Mouse (Mus musculus) MEL (cell line): ENCODE measurements around the gene Chfr.

Experiments
- CTCF ChIP-seq, 3 experiments: IDR thresholded peaks in 2 of 3; conservative IDR thresholded peaks in 1 of 3; 2 replicates each; pipeline ENCODE4 v1.5.1; 2011 to 2012; ENCODE audit warnings: low read length in 3 of 3, low read depth in 2 of 3, mild to moderate bottlenecking in 2 of 3, improper control_type of control experiment in 1 of 3, inconsistent platforms in 1 of 3, mixed read lengths in 1 of 3, moderate library complexity in 1 of 3; ENCODE audit not compliant: control insufficient read depth in 1 of 3, insufficient read depth in 1 of 3, poor library complexity in 1 of 3, severe bottlenecking in 1 of 3
- E2F4 ChIP-seq: IDR thresholded peaks from 2 replicates; pipeline ENCODE4 v1.6.1; 2011; ENCODE audit warnings: low read depth, low read length, improper control_type of control experiment, borderline replicate concordance
- ELF1 ChIP-seq: IDR thresholded peaks from 2 replicates; pipeline ENCODE4 v1.6.1; 2014; ENCODE audit warnings: low read depth, mild to moderate bottlenecking, inconsistent platforms, low read length, improper control_type of control experiment, moderate library complexity
- EP300 ChIP-seq, 2 experiments: IDR thresholded peaks; 2 replicates each; pipeline ENCODE4 v1.6.1; 2011; ENCODE audit warnings: improper control_type of control experiment in 2 of 2, low read length in 2 of 2, low read depth in 1 of 2, mild to moderate bottlenecking in 1 of 2
- GABPA ChIP-seq: IDR thresholded peaks from 2 replicates; pipeline ENCODE4 v1.6.1; 2012; ENCODE audit warnings: low read depth, mild to moderate bottlenecking, inconsistent platforms, low read length, improper control_type of control experiment, moderate library complexity
- MEF2A ChIP-seq: IDR thresholded peaks from 2 replicates; pipeline ENCODE4 v1.6.1; 2014; ENCODE audit warnings: low read depth, mild to moderate bottlenecking, inconsistent platforms, low read length, improper control_type of control experiment; ENCODE audit not compliant: poor library complexity, insufficient replicate concordance, severe bottlenecking; ENCODE audit errors: extremely low read depth
- POLR2A ChIP-seq, 2 experiments: IDR thresholded peaks; 2 replicates each; pipeline ENCODE4 v1.6.1; 2011 to 2012; ENCODE audit warnings: low read length in 2 of 2, mild to moderate bottlenecking in 2 of 2, control low read depth in 1 of 2, improper control_type of control experiment in 1 of 2, low read depth in 1 of 2, moderate library complexity in 1 of 2; ENCODE audit not compliant: control insufficient read depth in 1 of 2, insufficient read depth in 1 of 2, poor library complexity in 1 of 2
- POLR2AphosphoS2 ChIP-seq: IDR thresholded peaks from 2 replicates; pipeline ENCODE4 v1.6.1; 2011; ENCODE audit warnings: low read length, improper control_type of control experiment
- RCOR1 ChIP-seq: IDR thresholded peaks from 2 replicates; pipeline ENCODE4 v1.6.1; 2012; ENCODE audit warnings: low read depth, mild to moderate bottlenecking, inconsistent platforms, low read length, improper control_type of control experiment
- TAL1 ChIP-seq: IDR thresholded peaks from 2 replicates; pipeline ENCODE4 v1.6.1; 2012; ENCODE audit warnings: mild to moderate bottlenecking, inconsistent platforms, low read length, moderate library complexity, mixed read lengths
- USF1 ChIP-seq: IDR thresholded peaks from 2 replicates; pipeline ENCODE4 v1.6.1; 2014; ENCODE audit warnings: low read depth, mild to moderate bottlenecking, inconsistent platforms, low read length, improper control_type of control experiment, moderate library complexity
- ZKSCAN1 ChIP-seq: IDR thresholded peaks from 2 replicates; pipeline ENCODE4 v1.6.1; 2012; ENCODE audit warnings: low read depth, mild to moderate bottlenecking, inconsistent platforms, low read length, improper control_type of control experiment, moderate library complexity
- ZMIZ1 ChIP-seq: IDR thresholded peaks from 2 replicates; pipeline ENCODE4 v1.6.1; 2012; ENCODE audit warnings: low read depth, mild to moderate bottlenecking, inconsistent platforms, low read length, improper control_type of control experiment, moderate library complexity

- TF ChIP-seq CTCF (IDR thresholded peaks at IDR 0.05 in 2 of 3, conservative IDR thresholded peaks at IDR 0.05 in 1 of 3; ENCODE audit: control insufficient read depth in 1 of 3, insufficient read depth in 1 of 3, low read depth in 2 of 3, low read length in 3 of 3, poor library complexity in 1 of 3, severe bottlenecking in 1 of 3) (no peak), MEF2A (no peak), RCOR1 (no peak), GABPA (no peak), E2F4 (no peak), TAL1 (no peak), ZMIZ1 (no peak), ELF1 (no peak), EP300 (IDR thresholded peaks at IDR 0.05; ENCODE audit: low read depth in 1 of 2, low read length in 2 of 2) (no peak), POLR2A (IDR thresholded peaks at IDR 0.05; ENCODE audit: control insufficient read depth in 1 of 2, insufficient read depth in 1 of 2, low read depth in 1 of 2, low read length in 2 of 2, poor library complexity in 1 of 2) (peak in 1 of 2 experiments; percentile 16; a peak in 1 of 4 replicates), POLR2AphosphoS2 (0 out of 2 replicates have a peak, but pooled peaks have one; percentile 56), USF1 (no peak), ZKSCAN1 (no peak)
Measured at GRCm38 (mm10) chr5:110101716-110102347, 33.8 kb upstream of the Chfr start.
